Mouse (Mus musculus): ENCODE measurements around the gene Napsa. TPM values are rescaled to one million over a fixed set of nuclear protein-coding genes. Genes with fewer than 3 reads are reported as not detected.

Gene Napsa
- polyA plus RNA-seq, 1 experiment from 2014 or later: 2.8 TPM

- Histone ChIP-seq H3K4me3 (ENCODE audit: low read depth, low read length) (peak overlapping the region; percentile 64), H3K4me2 (replicated peaks; ENCODE audit: low read depth, low read length) (peak overlapping the region; percentile 87), H3K9ac (replicated peaks; ENCODE audit: low read depth, low read length) (peak overlapping the region; percentile 63)
Observed at GRCm38 (mm10) chr7:44547725-44548124, 24.5 kb upstream of the Napsa start.

GRCm38 (mm10) chr7:44548497-44549087, 23.6 kb upstream of the Napsa start, which contains the start of gene Pold1:
Pold1 (minus strand) TSS chr7:44548849.
- peaks cover 3% of the 10 kb centered on the region; the same call in 1 of the 2 replicates for H3K9me3 ChIP-seq (ENCODE audit: control insufficient read depth, low read depth, low read length)

More at GRCm38 (mm10) chr7:44547725-44548124, 24.5 kb upstream of the Napsa start:
- H3K27me3 ChIP-seq (ENCODE audit: control insufficient read depth, insufficient read depth, low read length): no peaks in the 10 kb centered on the region
- peaks cover 32% of the 10 kb centered on the region for H3K36me3 ChIP-seq (ENCODE audit: control insufficient read depth, insufficient read depth, low read length)
- WGBS: 15% methylated on average over 5 of the region's 5 CpGs
- H3K4me1 ChIP-seq (ENCODE audit: control insufficient read depth, insufficient read depth, low read length): peaks cover 13% of the 10 kb centered on the region
- no peak for ATAC-seq (ENCODE audit: insufficient number of reproducible peaks, insufficient read depth, low FRiP score, low read depth)
- no peak overlapping the region for H3K27ac ChIP-seq (ENCODE audit: low read length)
- peaks cover 3% of the 10 kb centered on the region; the same call in 1 of the 2 replicates for H3K9me3 ChIP-seq (ENCODE audit: control insufficient read depth, low read depth, low read length)

GRCm38 (mm10) chr7:44549621-44550408, 22.4 kb upstream of the Napsa start:
- H3K9ac ChIP-seq (replicated peaks; ENCODE audit: low read depth, low read length): no peak overlapping the region
- ATAC-seq (ENCODE audit: insufficient number of reproducible peaks, insufficient read depth, low FRiP score, low read depth): no peak
- 94% methylated on average over 23 of the region's 23 CpGs for WGBS
- peaks cover 3% of the 10 kb centered on the region; the same call in 1 of the 2 replicates for H3K9me3 ChIP-seq (ENCODE audit: control insufficient read depth, low read depth, low read length)
- H3K27ac ChIP-seq (ENCODE audit: low read length): no peak overlapping the region
- no peaks in the 10 kb centered on the region for H3K27me3 ChIP-seq (ENCODE audit: control insufficient read depth, insufficient read depth, low read length)
- no peak overlapping the region for H3K4me2 ChIP-seq (replicated peaks; ENCODE audit: low read depth, low read length)
- H3K4me3 ChIP-seq (ENCODE audit: low read depth, low read length): no peak overlapping the region
- H3K36me3 ChIP-seq (ENCODE audit: control insufficient read depth, insufficient read depth, low read length): peaks cover 27% of the 10 kb centered on the region
- H3K4me1 ChIP-seq (ENCODE audit: control insufficient read depth, insufficient read depth, low read length): peaks cover 16% of the 10 kb centered on the region

More at GRCm38 (mm10) chr7:44548497-44549087, 23.6 kb upstream of the Napsa start, which contains the start of gene Pold1:
- peak within 1 kb of the TSS; percentile 64 for H3K4me3 ChIP-seq (ENCODE audit: low read depth, low read length)
- peak; percentile 95 for ATAC-seq (ENCODE audit: insufficient number of reproducible peaks, insufficient read depth, low FRiP score, low read depth)
- peak within 1 kb of the TSS; percentile 63 for H3K9ac ChIP-seq (replicated peaks; ENCODE audit: low read depth, low read length)
- no peaks in the 10 kb centered on the region for H3K27me3 ChIP-seq (ENCODE audit: control insufficient read depth, insufficient read depth, low read length)
- H3K27ac ChIP-seq (ENCODE audit: low read length): peak within 1 kb of the TSS; percentile 77
- peaks cover 16% of the 10 kb centered on the region for H3K4me1 ChIP-seq (ENCODE audit: control insufficient read depth, insufficient read depth, low read length)
- WGBS: 0% methylated on average over 43 of the region's 43 CpGs
- H3K36me3 ChIP-seq (ENCODE audit: control insufficient read depth, insufficient read depth, low read length): peaks cover 27% of the 10 kb centered on the region
- H3K4me2 ChIP-seq (replicated peaks; ENCODE audit: low read depth, low read length): peak within 1 kb of the TSS; percentile 87

GRCm38 (mm10) chr7:44550409-44550678, 21.8 kb upstream of the Napsa start:
- ATAC-seq (ENCODE audit: insufficient number of reproducible peaks, insufficient read depth, low FRiP score, low read depth): no peak
- H3K27ac ChIP-seq (ENCODE audit: low read length): no peak overlapping the region
- no peak overlapping the region for H3K4me2 ChIP-seq (replicated peaks; ENCODE audit: low read depth, low read length)
- peaks cover 3% of the 10 kb centered on the region; the same call in 1 of the 2 replicates for H3K9me3 ChIP-seq (ENCODE audit: control insufficient read depth, low read depth, low read length)
- H3K4me1 ChIP-seq (ENCODE audit: control insufficient read depth, insufficient read depth, low read length): peaks cover 16% of the 10 kb centered on the region
- WGBS: 94% methylated on average over 12 of the region's 12 CpGs
- H3K36me3 ChIP-seq (ENCODE audit: control insufficient read depth, insufficient read depth, low read length): peaks cover 27% of the 10 kb centered on the region
- H3K4me3 ChIP-seq (ENCODE audit: low read depth, low read length): no peak overlapping the region
- H3K27me3 ChIP-seq (ENCODE audit: control insufficient read depth, insufficient read depth, low read length): no peaks in the 10 kb centered on the region
- H3K9ac ChIP-seq (replicated peaks; ENCODE audit: low read depth, low read length): no peak overlapping the region

- WGBS: 91% methylated on average over 21 of the region's 21 CpGs
- Histone ChIP-seq H3K9me3 (ENCODE audit: control insufficient read depth, low read depth, low read length) (peaks cover 2% of the 10 kb centered on the region; the same call in 1 of the 2 replicates), H3K27me3 (ENCODE audit: control insufficient read depth, insufficient read depth, low read length) (no peaks in the 10 kb centered on the region), H3K4me2 (replicated peaks; ENCODE audit: low read depth, low read length) (no peak overlapping the region), H3K36me3 (ENCODE audit: control insufficient read depth, insufficient read depth, low read length) (peaks cover 27% of the 10 kb centered on the region), H3K27ac (ENCODE audit: low read length) (no peak overlapping the region), H3K4me1 (ENCODE audit: control insufficient read depth, insufficient read depth, low read length) (peaks cover 16% of the 10 kb centered on the region), H3K4me3 (ENCODE audit: low read depth, low read length) (no peak overlapping the region), H3K9ac (replicated peaks; ENCODE audit: low read depth, low read length) (no peak overlapping the region)
- no peak for ATAC-seq (ENCODE audit: insufficient number of reproducible peaks, insufficient read depth, low FRiP score, low read depth)
Observed at GRCm38 (mm10) chr7:44551301-44551700, 20.9 kb upstream of the Napsa start.

- Histone ChIP-seq H3K27ac (ENCODE audit: low read length) (no peak overlapping the region), H3K9ac (replicated peaks; ENCODE audit: low read depth, low read length) (no peak overlapping the region), H3K4me3 (ENCODE audit: low read depth, low read length) (no peak overlapping the region), H3K27me3 (ENCODE audit: control insufficient read depth, insufficient read depth, low read length) (no peaks in the 10 kb centered on the region), H3K9me3 (ENCODE audit: control insufficient read depth, low read depth, low read length) (no peaks in the 10 kb centered on the region), H3K4me1 (ENCODE audit: control insufficient read depth, insufficient read depth, low read length) (peaks cover 16% of the 10 kb centered on the region), H3K36me3 (ENCODE audit: control insufficient read depth, insufficient read depth, low read length) (peaks cover 27% of the 10 kb centered on the region), H3K4me2 (replicated peaks; ENCODE audit: low read depth, low read length) (no peak overlapping the region)
- ATAC-seq (ENCODE audit: insufficient number of reproducible peaks, insufficient read depth, low FRiP score, low read depth): no peak
- WGBS: 79% methylated on average over 21 of the region's 22 CpGs
Observed at GRCm38 (mm10) chr7:44551731-44552130, 20.4 kb upstream of the Napsa start.

- no peak for ATAC-seq (ENCODE audit: insufficient number of reproducible peaks, insufficient read depth, low FRiP score, low read depth)
- Histone ChIP-seq H3K27me3 (ENCODE audit: control insufficient read depth, insufficient read depth, low read length) (no peaks in the 10 kb centered on the region), H3K36me3 (ENCODE audit: control insufficient read depth, insufficient read depth, low read length) (peaks cover 27% of the 10 kb centered on the region), H3K4me3 (ENCODE audit: low read depth, low read length) (peak overlapping the region; percentile 85; the same call in 1 of the 2 replicates), H3K4me1 (ENCODE audit: control insufficient read depth, insufficient read depth, low read length) (peaks cover 12% of the 10 kb centered on the region), H3K4me2 (replicated peaks; ENCODE audit: low read depth, low read length) (peak overlapping the region; percentile 73), H3K9ac (replicated peaks; ENCODE audit: low read depth, low read length) (no peak overlapping the region), H3K9me3 (ENCODE audit: control insufficient read depth, low read depth, low read length) (no peaks in the 10 kb centered on the region), H3K27ac (ENCODE audit: low read length) (no peak overlapping the region)
- WGBS: 84% methylated on average over 31 of the region's 31 CpGs
Observed at GRCm38 (mm10) chr7:44552141-44552908, 19.9 kb upstream of the Napsa start.

GRCm38 (mm10) chr7:44553196-44553764, 18.9 kb upstream of the Napsa start:
- Histone ChIP-seq H3K4me1 (ENCODE audit: control insufficient read depth, insufficient read depth, low read length) (peaks cover 5% of the 10 kb centered on the region; the same call in 1 of the 2 replicates), H3K4me2 (replicated peaks; ENCODE audit: low read depth, low read length) (peak overlapping the region; percentile 73), H3K4me3 (ENCODE audit: low read depth, low read length) (peak overlapping the region; percentile 85), H3K27me3 (ENCODE audit: control insufficient read depth, insufficient read depth, low read length) (no peaks in the 10 kb centered on the region), H3K36me3 (ENCODE audit: control insufficient read depth, insufficient read depth, low read length) (peaks cover 27% of the 10 kb centered on the region), H3K27ac (ENCODE audit: low read length) (peak overlapping the region; percentile 98), H3K9me3 (ENCODE audit: control insufficient read depth, low read depth, low read length) (no peaks in the 10 kb centered on the region), H3K9ac (replicated peaks; ENCODE audit: low read depth, low read length) (peak overlapping the region; percentile 52)
- ATAC-seq (ENCODE audit: insufficient number of reproducible peaks, insufficient read depth, low FRiP score, low read depth): peak; percentile 70
- 1% methylated on average over 32 of the region's 32 CpGs for WGBS

Data from stomach, embryonic 14.5 days (tissue).